Mouse (Mus musculus) frontal cortex, postnatal 10 days (tissue): ENCODE data around the gene Atp1b3.
"Not testable (repeated sequence)": the region's sequence is repeated elsewhere in the genome, so short reads cannot be mapped to it uniquely, and the experiment has no call there.

Experiments
- DNase-seq, 2 experiments: peaks; one replicate each; pipeline ENCODE4 v3.0.0; 2022; ENCODE audit warnings: low spot score in 2 of 2, mixed read lengths in 1 of 2

Gene Atp1b3

DNA sequence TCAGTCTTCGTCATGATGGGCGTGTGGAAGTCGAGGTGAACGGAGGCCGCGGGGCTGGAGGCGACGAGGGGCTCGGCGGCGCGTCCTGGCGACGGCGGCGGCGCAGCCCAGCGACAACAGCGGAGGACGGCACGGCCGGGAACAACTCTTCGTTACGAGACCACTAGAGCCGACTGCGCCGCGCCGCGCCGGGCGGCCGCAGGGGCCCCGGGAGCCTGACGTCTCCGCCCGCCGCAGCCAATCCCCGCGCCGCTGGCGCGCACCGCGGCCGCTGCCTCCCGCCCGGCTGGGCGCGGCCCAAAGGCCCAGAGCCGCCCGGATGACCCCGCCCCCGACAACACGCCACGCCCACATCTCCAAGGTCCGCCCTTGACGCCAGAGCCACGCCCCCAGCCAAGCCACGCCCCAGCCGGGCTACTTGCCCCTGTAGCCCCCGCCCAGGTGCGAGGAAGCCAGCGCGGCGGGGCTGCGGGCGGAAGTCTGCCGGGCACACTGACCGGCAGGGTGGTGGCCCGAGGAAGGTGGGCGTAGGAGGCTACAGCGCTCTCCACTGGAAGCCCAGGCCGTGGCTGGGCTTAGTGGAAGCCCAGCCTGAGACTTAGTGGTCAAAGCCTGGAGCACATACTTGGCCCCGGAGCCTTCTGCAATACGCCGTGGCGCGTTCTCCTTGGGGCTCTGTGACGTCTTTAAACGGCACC is at the start of gene Atp1b3:
Gene Atp1b3, minus strand, starts transcription at position 302 of the 698 bp plus-strand sequence.
- DNase-seq = peak; percentile 93 to 99

DNA sequence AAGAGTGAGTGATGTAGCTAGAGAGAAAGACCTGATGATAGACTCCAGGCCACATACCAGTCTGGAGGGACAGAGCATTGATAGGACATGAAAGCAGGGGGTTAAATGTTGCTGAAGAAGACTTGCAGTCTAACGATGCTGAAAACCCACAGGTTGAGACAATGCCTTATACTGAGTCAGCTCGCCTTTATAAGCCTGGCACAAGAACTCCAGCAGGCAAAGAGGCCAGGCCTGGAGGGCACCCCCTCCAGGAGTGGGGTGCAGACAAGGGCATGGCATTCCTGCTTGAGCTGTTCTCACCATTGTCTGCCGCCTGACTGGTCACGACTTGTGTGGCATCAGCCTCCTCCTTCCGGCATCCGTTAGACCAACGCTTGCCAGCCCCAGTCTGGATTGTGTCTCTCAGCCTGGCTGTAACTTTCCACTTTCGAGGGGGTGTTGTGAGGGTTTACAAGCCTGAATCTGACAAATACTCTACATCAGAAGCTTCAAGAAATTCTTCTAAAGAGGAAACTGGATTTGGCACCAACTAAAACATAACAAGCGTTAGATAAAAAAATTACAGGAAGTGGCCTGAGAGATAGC is 48.7 kb upstream of the Atp1b3 start:
- no peak for DNase-seq

DNA sequence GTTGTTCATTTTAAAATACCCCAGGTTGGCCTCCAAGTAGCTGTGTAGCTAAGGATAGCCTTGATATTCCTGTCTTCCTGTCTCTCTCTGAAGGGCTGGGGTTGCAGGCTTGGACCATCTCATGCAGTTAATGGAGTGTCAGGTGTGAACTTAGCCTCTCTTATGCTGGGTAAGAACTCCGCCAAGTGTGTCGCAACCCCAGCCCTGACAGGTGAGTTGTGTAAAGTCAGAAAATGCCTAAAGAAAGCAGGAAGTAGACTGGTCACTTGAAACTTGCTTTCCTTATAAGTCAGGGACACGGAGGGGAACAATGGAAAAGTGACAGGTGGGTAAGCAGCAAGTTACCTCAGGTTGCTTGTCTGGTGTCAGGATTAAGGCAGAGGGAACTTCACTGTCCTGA is 40.1 kb upstream of the Atp1b3 start:
- no peak for DNase-seq

DNA sequence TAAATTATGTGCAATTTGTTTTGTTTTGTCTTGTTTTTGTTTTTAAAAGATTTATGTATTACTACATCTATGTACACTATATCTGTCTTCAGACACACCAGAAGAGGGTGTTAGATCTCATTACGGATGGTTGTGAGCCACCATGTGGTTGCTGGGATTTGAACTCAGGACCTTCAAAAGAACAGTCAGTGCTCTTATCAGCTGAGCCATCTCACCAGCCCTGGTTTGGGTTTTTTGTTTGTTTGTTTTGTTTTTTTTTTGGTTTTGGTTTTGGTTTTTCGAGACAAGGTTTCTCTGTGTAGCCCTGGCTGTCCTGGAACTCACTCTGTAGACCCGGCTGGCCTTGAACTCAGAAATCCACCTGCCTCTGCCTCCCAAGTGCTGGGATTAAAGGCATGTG is 35.7 kb upstream of the Atp1b3 start:
- DNase-seq = not testable (repeated sequence)

DNA sequence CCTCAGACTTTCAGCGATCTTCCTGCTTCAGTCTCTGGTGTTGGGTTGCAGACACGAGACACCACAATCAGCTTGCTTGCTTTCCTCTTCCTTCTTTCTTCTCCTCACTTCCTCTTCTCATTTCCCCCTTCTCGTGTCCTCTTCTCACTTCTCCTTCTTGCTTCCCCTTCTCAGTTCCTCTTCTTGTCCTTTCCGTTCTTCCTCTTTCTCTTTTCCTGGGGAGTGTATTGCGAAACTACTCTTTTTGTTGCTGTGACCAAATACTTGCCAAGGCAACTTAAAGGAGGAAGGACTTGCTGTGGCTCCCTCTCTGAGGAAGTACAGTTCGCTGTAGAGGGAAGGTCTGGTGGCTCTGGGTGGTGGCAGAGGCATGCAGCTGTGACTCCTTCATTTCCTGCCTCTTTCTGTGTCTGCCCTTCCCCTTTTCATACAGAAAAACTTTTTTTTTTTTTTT is 35.2 kb upstream of the Atp1b3 start:
- no peak for DNase-seq

DNA sequence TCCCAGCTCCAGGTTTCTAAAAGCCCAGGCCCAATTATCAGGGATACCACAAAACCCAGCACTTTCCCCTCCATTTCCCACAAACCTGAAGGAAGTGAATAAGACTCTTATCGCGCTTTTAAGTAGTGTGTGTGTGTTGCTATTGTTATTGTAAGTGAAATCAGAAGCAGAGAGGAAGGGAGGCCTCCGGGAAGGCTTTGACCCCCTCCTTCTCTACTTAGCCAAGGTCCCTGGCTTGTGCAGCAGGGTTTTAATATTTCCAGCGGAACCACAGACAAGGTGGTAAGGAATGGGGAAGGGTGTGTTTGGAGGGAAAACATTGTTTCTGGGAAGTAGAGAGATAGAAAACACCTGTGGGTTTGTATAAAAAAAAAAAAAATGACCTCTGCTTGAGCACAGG is 34.4 kb upstream of the Atp1b3 start:
- DNase-seq = no peak

DNA sequence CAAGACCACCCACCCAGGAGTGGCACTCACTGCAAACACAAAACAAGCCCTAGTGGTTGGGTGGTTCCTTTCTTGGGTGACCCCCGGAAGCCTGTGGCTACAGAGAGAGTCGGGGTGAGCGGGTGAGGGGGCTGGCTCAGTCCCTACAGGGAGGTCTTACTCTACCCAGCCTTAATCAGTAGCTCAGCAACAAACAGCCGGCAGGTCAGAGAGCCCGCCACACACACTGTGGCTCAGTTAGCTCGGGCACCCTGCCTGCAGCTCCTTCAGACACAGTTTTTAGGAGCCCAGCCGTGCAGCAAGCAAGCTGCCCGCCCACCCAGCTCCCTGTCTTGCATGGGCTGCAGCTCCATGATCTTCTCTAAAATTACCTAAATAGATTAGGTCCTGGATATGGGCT is 33.9 kb upstream of the Atp1b3 start:
- no peak for DNase-seq

DNA sequence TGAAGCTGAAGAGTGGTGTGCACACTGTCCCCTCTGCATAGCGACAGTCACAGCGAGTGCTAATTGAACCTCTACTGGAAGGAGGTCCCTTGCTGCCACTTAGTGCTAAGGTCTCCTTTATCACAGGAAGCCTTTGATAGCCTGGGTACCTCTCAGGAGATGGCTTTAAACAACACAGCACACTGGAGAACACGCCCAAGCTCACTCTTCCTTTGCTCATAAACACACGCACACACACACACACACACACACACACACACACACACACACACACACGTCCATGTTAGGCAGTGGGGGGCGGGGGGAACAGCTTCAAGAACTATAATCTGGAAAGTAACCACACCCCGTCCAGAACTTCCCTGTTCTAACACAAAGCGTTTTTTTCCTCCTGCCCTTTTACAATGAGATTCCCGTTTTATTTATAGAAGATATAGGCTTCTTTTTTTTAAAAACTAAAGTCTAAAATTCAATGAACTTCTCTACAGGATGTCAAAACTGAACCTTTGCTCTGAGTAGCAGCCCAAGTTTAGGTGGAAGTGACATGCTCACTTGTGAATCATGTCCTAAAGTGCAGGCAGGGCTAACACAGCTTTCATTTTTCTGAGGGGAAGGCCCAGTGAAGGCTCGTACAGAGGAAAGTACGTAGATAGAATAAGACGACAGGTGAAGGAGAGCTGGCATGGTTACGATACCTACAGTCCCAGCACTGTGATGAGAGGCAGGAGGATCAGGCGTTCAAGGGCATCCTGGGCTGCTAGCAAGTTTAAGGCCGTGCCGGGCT is 30.9 kb upstream of the Atp1b3 start:
- no peak for DNase-seq

DNA sequence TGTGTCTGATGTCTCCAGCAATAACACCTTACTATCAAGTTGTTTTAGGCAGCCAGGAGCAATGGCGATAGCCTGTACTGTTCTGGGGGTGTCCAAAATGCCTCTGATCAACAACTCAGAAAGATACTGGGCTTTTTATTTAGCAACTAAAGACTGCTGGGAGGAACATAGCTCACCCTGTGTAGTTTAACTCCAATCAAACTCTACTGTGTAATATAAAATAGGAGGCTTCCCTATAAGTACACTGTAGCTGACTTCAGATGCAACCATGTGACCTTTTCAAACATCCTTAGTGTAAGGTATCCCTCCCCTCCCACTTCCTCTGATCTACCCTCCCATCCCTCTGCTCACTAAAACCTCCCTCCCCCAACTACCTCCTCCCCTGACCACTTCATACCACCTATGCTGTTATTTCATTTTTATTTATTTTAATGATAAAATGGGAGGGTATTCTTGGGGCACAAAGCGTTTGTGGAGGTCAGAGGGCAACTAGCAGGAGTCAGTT is 29.5 kb upstream of the Atp1b3 start:
- DNase-seq = no peak

DNA sequence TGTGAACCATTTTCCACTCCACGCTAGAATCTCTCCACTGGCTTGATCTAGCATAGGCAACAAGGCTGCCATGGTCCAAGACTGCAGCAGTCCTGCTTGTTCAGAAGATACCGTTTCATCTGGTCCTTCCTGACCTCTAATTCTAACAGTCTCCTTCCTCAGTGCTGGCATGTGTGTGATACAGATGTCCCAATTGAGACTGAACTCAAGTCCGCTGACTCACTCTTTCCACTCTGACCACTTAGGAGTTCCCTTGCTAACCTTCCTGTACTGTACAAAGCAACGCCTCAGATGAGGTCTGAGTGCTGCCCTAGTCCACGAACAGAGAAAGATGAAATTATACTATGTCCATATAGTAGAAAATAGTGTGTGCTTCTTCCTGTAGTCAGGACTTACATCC is 28.9 kb upstream of the Atp1b3 start:
- no peak for DNase-seq

DNA sequence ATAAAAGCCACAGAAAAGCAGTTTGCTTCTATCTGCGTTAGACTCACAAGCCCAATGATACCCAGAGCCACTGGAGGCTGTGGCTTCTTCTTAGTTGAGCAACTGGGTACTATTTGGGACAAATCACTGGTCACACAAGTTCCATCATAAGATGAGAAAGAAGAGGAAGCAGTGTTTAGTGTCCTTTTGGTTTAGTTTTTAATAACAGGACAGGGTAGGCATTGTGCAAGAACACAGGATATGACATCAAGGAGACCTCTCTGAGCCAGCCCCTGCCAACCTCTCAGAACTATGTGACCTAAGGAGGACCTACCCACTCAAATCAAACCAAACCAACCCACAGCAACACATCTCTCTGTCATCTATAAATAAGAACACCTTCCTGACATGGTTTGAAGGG is 27.7 kb upstream of the Atp1b3 start:
- DNase-seq = no peak

DNA sequence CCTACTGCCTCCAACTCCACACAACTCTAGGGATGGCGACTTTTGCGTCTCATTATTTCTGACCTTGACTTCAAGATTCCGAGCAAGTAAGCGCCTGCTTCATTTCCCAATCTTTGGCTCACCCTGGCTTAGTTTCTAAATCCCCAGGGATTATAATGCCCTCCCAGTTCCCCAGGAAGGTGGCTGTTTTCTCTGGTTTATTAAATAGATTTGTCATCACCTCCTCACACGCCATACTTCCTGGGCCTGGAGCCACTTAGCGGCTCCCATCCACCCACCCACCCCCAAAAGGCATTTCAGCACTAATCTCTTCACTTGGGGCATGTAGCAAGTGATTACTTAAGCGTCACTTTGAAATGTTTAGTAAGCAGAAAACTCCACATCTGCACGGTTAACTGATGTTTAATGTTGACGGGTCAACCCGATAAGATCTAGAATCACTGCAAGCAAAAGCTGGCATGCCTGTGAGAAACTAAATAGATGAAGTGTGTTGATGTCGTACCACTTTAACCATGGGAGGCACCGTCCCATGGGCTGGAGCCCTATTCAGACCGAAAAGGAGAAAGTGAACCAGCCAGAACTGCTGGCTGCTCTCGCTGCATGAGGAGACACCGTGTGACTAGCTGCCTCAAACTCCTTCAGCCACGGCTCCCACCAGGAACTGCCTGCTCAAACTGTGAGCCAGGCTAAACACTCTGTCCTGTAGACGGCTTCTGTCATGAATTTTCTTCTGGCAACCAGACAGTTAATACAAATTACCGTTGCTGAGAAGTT is 19.7 kb upstream of the Atp1b3 start:
- DNase-seq = no peak

DNA sequence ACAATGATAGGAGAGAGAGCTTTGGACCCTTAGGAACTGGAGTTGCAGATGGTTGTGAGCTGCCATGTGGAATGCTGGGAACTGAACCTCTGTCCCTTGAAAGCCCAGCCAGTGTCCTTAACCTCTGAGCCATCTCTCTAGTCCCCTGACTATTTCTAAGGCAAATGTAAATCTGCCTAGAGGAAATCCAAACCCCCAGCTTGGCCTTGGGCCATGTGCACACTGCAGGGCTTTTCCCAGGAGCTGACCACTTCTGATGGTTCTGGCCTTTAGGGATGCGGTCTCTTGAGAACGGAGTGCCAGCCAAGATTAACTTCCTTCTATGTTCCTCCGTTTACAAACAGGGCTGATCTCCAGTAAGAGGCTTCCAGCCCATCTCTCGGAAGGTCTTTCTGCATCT is 18.5 kb upstream of the Atp1b3 start:
- no peak for DNase-seq

DNA sequence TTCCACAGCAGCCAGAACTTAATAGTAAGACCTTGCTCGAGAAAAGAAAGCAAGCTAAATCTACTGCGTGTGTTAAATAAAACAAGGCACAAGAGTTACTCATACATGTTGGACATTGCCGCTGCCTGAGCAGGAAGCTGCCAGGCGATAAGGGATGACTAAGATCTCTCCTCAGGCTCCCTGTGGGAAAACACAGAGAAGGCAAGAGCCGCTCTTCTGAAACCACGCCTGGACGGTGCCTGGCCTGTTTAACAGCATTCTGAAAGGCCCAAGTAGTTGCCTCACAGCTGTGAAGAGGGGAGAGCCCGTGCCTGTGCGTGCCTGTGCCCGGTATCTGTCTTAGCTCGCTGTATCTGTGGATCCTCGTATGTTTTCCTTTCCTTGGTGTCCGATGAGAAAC is 17.2 kb upstream of the Atp1b3 start:
- DNase-seq = no peak

DNA sequence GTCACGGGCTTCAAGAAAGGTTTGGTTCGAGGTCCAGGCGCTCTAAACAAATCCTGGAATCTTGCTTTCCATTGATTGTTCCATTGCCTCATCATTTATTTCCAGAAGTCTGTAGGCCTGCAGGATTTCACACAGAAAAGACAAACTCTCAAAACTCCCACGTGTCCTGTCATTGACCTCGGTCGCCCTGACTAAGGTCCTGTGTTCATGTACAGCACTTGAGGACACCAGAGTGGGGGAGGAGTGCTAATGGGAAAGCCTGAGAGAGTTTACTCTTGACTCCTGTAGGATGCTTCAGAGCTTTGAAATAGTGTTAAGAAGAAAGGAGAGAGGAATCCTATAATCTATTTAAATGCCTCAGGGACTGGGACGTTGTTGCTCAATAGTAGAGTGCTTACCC is 15.3 kb upstream of the Atp1b3 start:
- DNase-seq = no peak

DNA sequence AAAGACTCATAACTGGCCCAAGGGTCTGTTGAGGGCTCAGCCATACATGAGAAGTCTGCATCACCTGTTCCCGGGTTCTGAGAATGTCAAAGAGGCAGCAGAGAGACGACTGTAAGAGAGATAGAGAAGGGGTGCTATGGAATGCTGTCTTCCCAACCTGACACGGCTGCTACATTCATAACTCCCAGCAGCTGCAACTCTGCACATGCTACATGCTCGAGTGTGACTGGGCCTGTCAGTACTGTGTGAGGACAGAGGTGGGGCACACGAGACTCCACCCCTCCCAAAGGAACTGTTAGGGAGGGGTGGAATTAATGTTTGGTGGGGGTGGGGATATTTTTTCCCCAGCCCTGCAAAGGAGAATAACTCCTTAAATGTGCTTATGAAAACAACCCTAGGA is 14.5 kb upstream of the Atp1b3 start:
- no peak for DNase-seq

DNA sequence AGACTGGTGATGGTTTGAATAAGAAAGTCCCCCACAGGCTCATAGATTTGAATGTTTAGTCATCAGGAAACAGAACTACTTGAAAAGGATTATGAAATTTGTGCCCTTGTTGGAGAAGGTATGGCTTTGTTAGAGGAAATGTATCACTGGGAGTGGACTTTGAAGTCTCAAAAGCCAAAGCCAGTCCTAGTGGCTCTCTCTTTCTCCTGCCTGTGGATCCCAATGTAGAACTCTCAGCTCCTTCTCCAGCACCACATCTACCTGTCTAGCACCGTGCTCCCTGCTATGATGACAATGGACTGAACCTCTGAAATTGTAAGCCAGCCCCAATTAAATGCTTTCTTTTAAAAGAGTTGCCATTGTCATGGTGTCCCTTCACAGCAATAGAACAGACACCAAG is 12.9 kb upstream of the Atp1b3 start:
- no peak for DNase-seq

DNA sequence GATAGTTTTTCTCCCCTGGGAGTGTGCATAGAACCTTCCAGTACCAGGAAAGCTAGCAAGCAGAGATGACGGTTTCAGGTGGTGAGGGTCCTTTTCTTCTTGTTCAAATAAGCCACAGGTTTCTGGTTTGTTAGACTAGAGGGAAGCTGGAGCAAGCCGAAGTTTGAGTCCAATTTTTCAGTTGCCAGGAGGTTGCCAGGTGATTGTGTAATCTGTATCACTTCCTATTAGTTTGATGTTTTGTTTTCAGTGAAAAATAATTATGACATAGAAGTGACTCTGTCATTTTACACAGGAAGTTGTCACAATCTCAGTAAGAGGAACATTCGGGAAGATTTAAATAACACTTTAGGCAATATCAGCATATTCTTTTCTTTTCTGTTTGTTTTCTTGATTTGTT is 11.6 kb upstream of the Atp1b3 start:
- no peak for DNase-seq

DNA sequence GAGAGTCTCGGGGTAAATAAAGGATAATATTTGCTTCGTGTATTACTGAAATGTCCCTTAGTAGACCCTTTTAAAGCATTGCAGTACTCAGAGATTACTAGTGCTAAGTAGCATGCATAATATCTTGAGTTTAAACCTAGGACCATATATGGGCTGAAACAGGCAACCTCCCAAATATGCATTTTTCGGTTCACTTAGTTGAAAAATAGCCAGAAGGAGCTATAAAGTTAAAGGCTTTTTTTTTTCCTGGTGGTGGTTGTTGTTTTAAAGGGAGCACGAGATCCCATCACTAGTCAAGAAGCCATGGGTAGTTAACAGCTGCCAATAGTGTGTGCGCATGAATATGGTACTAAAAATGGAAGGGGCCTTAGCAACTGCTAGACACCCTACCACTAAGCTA is 6.8 kb upstream of the Atp1b3 start:
- no peak for DNase-seq

DNA sequence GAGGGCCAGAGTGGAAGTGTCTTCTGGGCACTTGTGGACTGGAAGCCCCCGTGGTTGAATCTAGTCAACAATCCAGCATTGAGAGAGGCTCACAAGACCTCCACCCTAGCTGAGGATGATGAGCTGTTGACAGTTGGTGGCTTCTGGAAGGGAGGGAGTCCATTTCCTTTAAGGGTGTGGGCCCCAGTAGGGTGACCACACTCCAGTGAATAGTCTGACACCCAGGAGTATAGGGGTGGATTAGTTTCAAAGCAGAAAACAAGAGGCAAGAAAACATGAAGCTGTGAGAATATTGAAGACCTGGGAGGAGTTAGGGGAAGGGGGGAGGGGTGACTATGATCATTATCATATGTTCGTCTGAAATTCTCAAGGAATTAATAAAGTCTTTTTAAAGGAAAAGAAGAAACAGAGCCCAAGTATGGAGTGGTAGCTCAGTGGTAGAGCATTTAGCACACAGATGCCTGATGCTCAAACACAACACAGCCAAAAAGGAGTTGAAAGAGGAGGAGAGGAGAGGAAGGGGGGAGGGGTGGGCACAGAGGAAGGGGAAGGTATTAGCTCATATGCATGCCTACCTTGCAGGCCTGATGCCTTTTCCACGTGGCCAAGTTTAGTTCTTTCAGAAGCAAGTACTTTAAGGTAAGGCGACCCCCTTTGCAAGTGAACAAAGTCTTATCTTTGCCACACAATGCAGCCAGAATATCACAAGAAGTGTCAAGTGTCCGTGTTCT is 5.6 kb upstream of the Atp1b3 start:
- DNase-seq = no peak

DNA sequence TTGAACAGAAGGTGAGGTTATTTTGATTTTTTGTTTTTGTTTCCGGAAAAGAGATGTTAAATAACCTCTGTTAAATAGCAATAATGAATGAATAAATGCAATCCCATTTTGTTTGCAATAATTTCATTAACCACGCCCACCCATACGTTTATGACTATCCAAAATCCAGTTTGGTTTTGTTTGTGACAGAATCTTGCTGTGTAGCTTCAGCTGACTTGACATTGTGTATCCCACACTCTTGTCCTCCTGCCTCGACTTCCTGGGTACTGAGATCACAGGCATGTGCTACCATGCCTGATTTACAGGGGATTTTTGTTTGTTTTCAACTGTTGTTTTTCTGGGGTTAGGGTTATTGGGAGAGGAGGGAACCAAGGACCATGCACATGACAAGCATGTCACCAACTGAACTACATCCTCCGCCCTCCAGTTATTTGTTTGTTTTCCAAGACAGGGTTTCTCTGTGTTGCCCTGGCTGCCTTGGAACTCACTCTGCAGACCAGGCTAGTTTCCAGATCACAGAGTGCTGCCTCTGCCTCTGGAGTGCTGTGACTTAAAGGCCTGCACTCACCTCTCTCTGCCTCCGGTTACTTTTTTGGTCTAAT is 1.1 kb upstream of the Atp1b3 start:
- DNase-seq = no peak
